Mouse (Mus musculus): Measurements from ENCODE around the gene Aicda. TPM values are rescaled to one million over a fixed set of nuclear protein-coding genes. Genes with fewer than 3 reads are reported as not detected.

Gene Aicda
- polyA plus RNA-seq, 1 experiment from 2014 or later, result not detected

GRCm38 (mm10) chr6:122577030-122577429, 23.4 kb downstream of the Aicda start:
- Histone ChIP-seq H3K9me3 (replicated peaks) (no peaks in the 10 kb centered on the region), H3K27me3 (no peaks in the 10 kb centered on the region; the same call in 1 of the 2 replicates), H3K4me1 (no peaks in the 10 kb centered on the region), H3K4me2 (replicated peaks) (no peak overlapping the region), H3K4me3 (replicated peaks) (no peak overlapping the region), H3K9ac (no peak overlapping the region), H3K36me3 (no peaks in the 10 kb centered on the region), H3K27ac (replicated peaks) (no peak overlapping the region)
- ATAC-seq (ENCODE audit: insufficient number of reproducible peaks, low FRiP score, low TSS enrichment, low read depth), result no peak
- WGBS, result 83% methylated on average over 3 of the region's 3 CpGs

GRCm38 (mm10) chr6:122579086-122579485, 25.5 kb downstream of the Aicda start:
- Histone ChIP-seq H3K4me2 (replicated peaks) (no peak overlapping the region), H3K4me3 (replicated peaks) (no peak overlapping the region), H3K27me3 (no peaks in the 10 kb centered on the region), H3K4me1 (no peaks in the 10 kb centered on the region), H3K9me3 (replicated peaks) (no peaks in the 10 kb centered on the region), H3K9ac (no peak overlapping the region), H3K27ac (replicated peaks) (no peak overlapping the region), H3K36me3 (no peaks in the 10 kb centered on the region)
- no peak for ATAC-seq (ENCODE audit: insufficient number of reproducible peaks, low FRiP score, low TSS enrichment, low read depth)
- 76% methylated on average over 1 of the region's 1 CpGs for WGBS

- H3K27ac ChIP-seq (replicated peaks), result no peak overlapping the region
- no peaks in the 10 kb centered on the region for H3K27me3 ChIP-seq
- no peaks in the 10 kb centered on the region for H3K36me3 ChIP-seq
- no peak overlapping the region for H3K4me3 ChIP-seq (replicated peaks)
- no peak for ATAC-seq (ENCODE audit: insufficient number of reproducible peaks, low FRiP score, low TSS enrichment, low read depth)
- H3K9me3 ChIP-seq (replicated peaks), result no peaks in the 10 kb centered on the region
- 82% methylated on average over 13 of the region's 13 CpGs for WGBS
- no peak overlapping the region for H3K9ac ChIP-seq
- H3K4me1 ChIP-seq, result no peaks in the 10 kb centered on the region
- H3K4me2 ChIP-seq (replicated peaks), result no peak overlapping the region
These were observed 37.6 kb downstream of the Aicda start for GRCm38 (mm10) chr6:122591027-122591758.

- no peaks in the 10 kb centered on the region for H3K36me3 ChIP-seq
These were observed 39.3 kb downstream of the Aicda start for GRCm38 (mm10) chr6:122592905-122593304.

GRCm38 (mm10) chr6:122595637-122596036, 42.0 kb downstream of the Aicda start:
- 30% methylated on average over 7 of the region's 7 CpGs for WGBS
- H3K4me1 ChIP-seq, result no peaks in the 10 kb centered on the region
- no peak overlapping the region for H3K4me3 ChIP-seq (replicated peaks)
- ATAC-seq (ENCODE audit: insufficient number of reproducible peaks, low FRiP score, low TSS enrichment, low read depth), result no peak
- no peaks in the 10 kb centered on the region for H3K9me3 ChIP-seq (replicated peaks)
- no peaks in the 10 kb centered on the region for H3K27me3 ChIP-seq
- H3K9ac ChIP-seq, result no peak overlapping the region
- no peak overlapping the region for H3K4me2 ChIP-seq (replicated peaks)
- no peaks in the 10 kb centered on the region for H3K36me3 ChIP-seq
- H3K27ac ChIP-seq (replicated peaks), result no peak overlapping the region

More at GRCm38 (mm10) chr6:122592905-122593304, 39.3 kb downstream of the Aicda start:
- no peak overlapping the region for H3K9ac ChIP-seq
- H3K27ac ChIP-seq (replicated peaks), result no peak overlapping the region
- H3K4me1 ChIP-seq, result no peaks in the 10 kb centered on the region
- ATAC-seq (ENCODE audit: insufficient number of reproducible peaks, low FRiP score, low TSS enrichment, low read depth), result no peak
- H3K9me3 ChIP-seq (replicated peaks), result no peaks in the 10 kb centered on the region
- no peak overlapping the region for H3K4me3 ChIP-seq (replicated peaks)
- H3K27me3 ChIP-seq, result no peaks in the 10 kb centered on the region
- WGBS, result 81% methylated on average over 2 of the region's 2 CpGs
- no peak overlapping the region for H3K4me2 ChIP-seq (replicated peaks)

- Histone ChIP-seq H3K4me3 (replicated peaks) (no peak overlapping the region), H3K9me3 (replicated peaks) (no peaks in the 10 kb centered on the region), H3K36me3 (no peaks in the 10 kb centered on the region), H3K9ac (no peak overlapping the region), H3K27me3 (no peaks in the 10 kb centered on the region), H3K4me1 (no peaks in the 10 kb centered on the region), H3K27ac (replicated peaks) (no peak overlapping the region), H3K4me2 (replicated peaks) (no peak overlapping the region)
- no peak for ATAC-seq (ENCODE audit: insufficient number of reproducible peaks, low FRiP score, low TSS enrichment, low read depth)
- 72% methylated on average over 7 of the region's 7 CpGs for WGBS
These were observed 43.0 kb downstream of the Aicda start for GRCm38 (mm10) chr6:122596608-122597007.

GRCm38 (mm10) chr6:122598014-122598413, 44.4 kb downstream of the Aicda start:
- Histone ChIP-seq H3K27me3 (no peaks in the 10 kb centered on the region), H3K4me2 (replicated peaks) (no peak overlapping the region), H3K9me3 (replicated peaks) (no peaks in the 10 kb centered on the region), H3K9ac (no peak overlapping the region), H3K4me3 (replicated peaks) (no peak overlapping the region), H3K27ac (replicated peaks) (no peak overlapping the region), H3K36me3 (no peaks in the 10 kb centered on the region), H3K4me1 (no peaks in the 10 kb centered on the region)
- WGBS, result 94% methylated on average over 4 of the region's 4 CpGs
- no peak for ATAC-seq (ENCODE audit: insufficient number of reproducible peaks, low FRiP score, low TSS enrichment, low read depth)

- Histone ChIP-seq H3K9ac (no peak overlapping the region), H3K4me3 (replicated peaks) (no peak overlapping the region), H3K27ac (replicated peaks) (no peak overlapping the region), H3K9me3 (replicated peaks) (no peaks in the 10 kb centered on the region), H3K4me1 (no peaks in the 10 kb centered on the region), H3K27me3 (no peaks in the 10 kb centered on the region), H3K4me2 (replicated peaks) (no peak overlapping the region), H3K36me3 (no peaks in the 10 kb centered on the region)
- ATAC-seq (ENCODE audit: insufficient number of reproducible peaks, low FRiP score, low TSS enrichment, low read depth), result no peak; the same call in 1 of the 2 replicates
- WGBS, result 81% methylated on average over 6 of the region's 6 CpGs
These were observed 44.8 kb downstream of the Aicda start for GRCm38 (mm10) chr6:122598436-122598835.

- no peak overlapping the region for H3K27ac ChIP-seq (replicated peaks)
- no peaks in the 10 kb centered on the region for H3K9me3 ChIP-seq (replicated peaks)
- H3K4me2 ChIP-seq (replicated peaks), result no peak overlapping the region
- no peak overlapping the region for H3K4me3 ChIP-seq (replicated peaks)
- no peaks in the 10 kb centered on the region for H3K36me3 ChIP-seq
- no peaks in the 10 kb centered on the region for H3K27me3 ChIP-seq
- 85% methylated on average over 9 of the region's 9 CpGs for WGBS
- ATAC-seq (ENCODE audit: insufficient number of reproducible peaks, low FRiP score, low TSS enrichment, low read depth), result no peak
- no peaks in the 10 kb centered on the region for H3K4me1 ChIP-seq
- H3K9ac ChIP-seq, result no peak overlapping the region
These were observed 45.6 kb downstream of the Aicda start for GRCm38 (mm10) chr6:122599054-122599737.

- no peak overlapping the region for H3K27ac ChIP-seq (replicated peaks)
- 84% methylated on average over 7 of the region's 7 CpGs for WGBS
- H3K36me3 ChIP-seq, result no peaks in the 10 kb centered on the region
- H3K4me1 ChIP-seq, result no peaks in the 10 kb centered on the region
- H3K9me3 ChIP-seq (replicated peaks), result no peaks in the 10 kb centered on the region
- H3K4me2 ChIP-seq (replicated peaks), result no peak overlapping the region
- H3K9ac ChIP-seq, result no peak overlapping the region
- no peaks in the 10 kb centered on the region for H3K27me3 ChIP-seq
- no peak for ATAC-seq (ENCODE audit: insufficient number of reproducible peaks, low FRiP score, low TSS enrichment, low read depth)
- H3K4me3 ChIP-seq (replicated peaks), result no peak overlapping the region
These were observed 46.6 kb downstream of the Aicda start for GRCm38 (mm10) chr6:122600066-122600646.

GRCm38 (mm10) chr6:122601031-122601430, 47.4 kb downstream of the Aicda start:
- Histone ChIP-seq H3K27me3 (no peaks in the 10 kb centered on the region), H3K36me3 (no peaks in the 10 kb centered on the region), H3K4me2 (replicated peaks) (no peak overlapping the region), H3K27ac (replicated peaks) (no peak overlapping the region), H3K4me1 (no peaks in the 10 kb centered on the region), H3K9me3 (replicated peaks) (no peaks in the 10 kb centered on the region), H3K9ac (no peak overlapping the region), H3K4me3 (replicated peaks) (no peak overlapping the region)
- WGBS, result 87% methylated on average over 4 of the region's 4 CpGs
- no peak for ATAC-seq (ENCODE audit: insufficient number of reproducible peaks, low FRiP score, low TSS enrichment, low read depth)

Data from embryonic facial prominence, embryonic 15.5 days (tissue).